Mouse (Mus musculus) midbrain, embryonic 11.5 days (tissue): Measurements from ENCODE around the gene Acot7. TPM values are rescaled to one million over a fixed set of nuclear protein-coding genes. Genes with fewer than 3 reads are reported as not detected.

Experiments
- ATAC-seq: fragments of 200-750 bp; cut with Nextera tagmentation; 2 replicates; pipeline ENCODE4 v1.8.0; 2017; ENCODE audit warnings: moderate TSS enrichment, moderate library complexity; ENCODE audit not compliant: low FRiP score
- DNase-seq: peaks from one replicate; pipeline ENCODE4 v3.0.0; 2015; ENCODE audit warnings: low spot score; ENCODE audit errors: missing footprints
- H3K27ac ChIP-seq: fragments of 300-500 bp; sonication (generic); 2 replicates; pipeline ENCODE4 v1.5.1; 2014; ENCODE audit warnings: low read depth, low read length
- H3K27me3 ChIP-seq: fragments of 300-500 bp; sonication (generic); 2 replicates; pipeline ENCODE4 v1.6.1; 2014; ENCODE audit warnings: mild to moderate bottlenecking, low read length, moderate library complexity, mixed read lengths; ENCODE audit not compliant: control insufficient read depth, insufficient read depth
- H3K36me3 ChIP-seq: fragments of 300-500 bp; sonication (generic); 2 replicates; pipeline ENCODE4 v1.6.1; 2014; ENCODE audit warnings: mild to moderate bottlenecking, low read length, moderate library complexity, mixed read lengths; ENCODE audit not compliant: control insufficient read depth, insufficient read depth
- H3K4me1 ChIP-seq: fragments of 300-500 bp; sonication (generic); 2 replicates; pipeline ENCODE4 v1.6.1; 2014; ENCODE audit warnings: low read length; ENCODE audit not compliant: control insufficient read depth, insufficient read depth
- H3K4me2 ChIP-seq: fragments of 300-500 bp; sonication (generic); 2 replicates; pipeline ENCODE4 v1.6.1; 2014; ENCODE audit warnings: mild to moderate bottlenecking, moderate library complexity
- H3K4me3 ChIP-seq: fragments of 300-500 bp; sonication (generic); 2 replicates; pipeline ENCODE4 v1.5.1; 2014; ENCODE audit warnings: low read depth, low read length
- H3K9ac ChIP-seq: fragments of 300-500 bp; sonication (generic); 2 replicates; pipeline ENCODE4 v1.6.1; 2014; ENCODE audit warnings: low read length
- H3K9me3 ChIP-seq: fragments of 300-500 bp; sonication (generic); 2 replicates; pipeline ENCODE4 v1.6.1; 2016; ENCODE audit warnings: low read length; ENCODE audit not compliant: control insufficient read depth
- WGBS: fragments of 180-500 bp; shearing (Covaris S2); extraction: QIAGEN DNeasy Blood & Tissue Kit; methylation state at CpG from one replicate; pipeline ENCODE4 v1.1.7; 2014; 5-methylcytosine and 5-hydroxymethylcytosine counted together
- polyA plus RNA-seq: library from polyadenylated mRNA; unstranded; fragments of >200 nt; fragmentation: Nextera tagmentation; extraction: Ambion mirVana; gene quantifications from 2 replicates; pipeline ENCODE4 v1.2.1, GENCODE M21; 2014

Acot7 gene
- polyA plus RNA-seq, 1 experiment from 2014 or later = 93.5 TPM

DNA sequence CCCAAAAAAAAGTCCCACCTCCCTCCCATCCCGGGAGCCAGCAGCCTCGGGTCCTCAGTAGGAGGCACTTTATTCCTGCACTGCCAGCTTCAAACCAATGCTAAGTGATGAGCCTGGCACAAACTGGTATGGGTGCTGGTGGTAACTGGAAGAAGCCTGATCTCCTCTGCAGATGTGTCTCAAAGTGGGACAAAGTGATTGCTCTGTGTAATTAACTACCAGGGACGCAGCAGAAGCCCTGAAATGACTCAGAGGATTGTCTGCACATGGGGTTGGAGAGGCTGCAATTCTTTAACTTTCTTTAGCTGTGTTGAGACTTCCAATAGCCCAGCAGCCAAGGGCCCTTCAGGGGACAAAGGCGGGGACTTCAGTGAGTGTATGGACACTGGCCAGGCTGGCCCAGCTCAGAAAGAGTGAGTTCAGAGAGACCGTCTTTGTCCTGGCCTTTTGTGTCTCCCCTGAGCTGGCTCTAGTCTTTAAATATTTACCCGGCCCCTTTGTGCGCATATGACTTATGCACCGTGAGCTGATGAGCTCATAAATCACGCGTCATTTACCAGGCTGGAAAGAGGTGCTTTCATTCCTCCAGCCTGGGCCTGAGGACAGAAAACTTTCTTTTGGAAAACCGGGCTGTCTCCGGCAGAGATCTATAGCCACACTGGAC is 114.3 kb downstream of the Acot7 start:
- peak overlapping the region; percentile 40 for H3K9ac ChIP-seq

DNA sequence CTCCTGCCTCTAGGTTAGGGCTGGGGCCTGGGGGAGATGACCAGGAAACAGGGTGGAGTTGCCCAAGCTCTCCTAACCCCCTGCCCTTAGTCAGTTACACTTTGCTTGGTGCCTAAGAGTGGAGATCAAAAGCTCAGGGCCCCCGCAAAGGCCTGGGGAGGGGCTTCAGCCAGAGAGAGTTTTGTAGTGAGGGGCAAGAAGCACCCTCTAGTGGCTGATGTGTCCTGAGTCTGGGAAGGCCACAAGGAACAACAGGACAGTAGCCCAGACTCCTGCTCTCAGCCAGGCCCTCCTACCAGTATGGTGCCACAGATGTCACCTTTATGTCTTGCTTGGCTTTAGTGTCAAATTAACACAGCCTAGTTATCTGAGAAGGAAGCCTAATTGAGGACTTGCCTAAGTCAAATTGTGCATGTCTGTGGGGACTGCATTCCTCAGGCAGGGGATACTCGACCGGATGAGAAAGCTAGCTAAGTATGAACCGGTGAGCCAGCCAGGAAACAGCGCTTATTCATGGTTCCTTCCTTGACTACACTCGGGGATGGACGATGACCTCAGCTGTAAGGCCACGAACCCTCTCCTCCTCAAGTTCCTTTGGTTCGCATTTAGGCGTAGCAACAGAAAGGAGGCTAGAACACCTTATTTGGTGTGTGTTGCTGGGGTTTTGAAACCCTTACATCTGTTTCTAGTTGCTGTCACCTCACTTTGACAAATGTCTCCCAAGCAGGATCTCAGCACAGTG is 116.4 kb downstream of the Acot7 start:
- peaks cover 62% of the 10 kb centered on the region for H3K4me1 ChIP-seq
- H3K27ac ChIP-seq = peak overlapping the region; percentile 35; the same call in 1 of the 2 replicates
- DNase-seq (peak; percentile 90), ATAC-seq (no peak)
- peak overlapping the region; percentile 10; the same call in 1 of the 2 replicates for H3K9ac ChIP-seq
- H3K36me3 ChIP-seq = no peaks in the 10 kb centered on the region
- H3K27me3 ChIP-seq = peaks cover 49% of the 10 kb centered on the region
- H3K4me3 ChIP-seq = no peak overlapping the region
- WGBS = 57% methylated on average over 10 of the region's 10 CpGs
- no peaks in the 10 kb centered on the region for H3K9me3 ChIP-seq
- no peak overlapping the region for H3K4me2 ChIP-seq

More for the DNA sequence above, 114.3 kb downstream of the Acot7 start:
- WGBS = 7% methylated on average over 12 of the region's 12 CpGs
- Histone ChIP-seq H3K9me3 (no peaks in the 10 kb centered on the region), H3K27ac (peak overlapping the region; percentile 40), H3K4me1 (peaks cover 66% of the 10 kb centered on the region), H3K36me3 (no peaks in the 10 kb centered on the region), H3K4me3 (no peak overlapping the region; the same call in 1 of the 2 replicates), H3K4me2 (peak overlapping the region; percentile 29), H3K27me3 (peaks cover 65% of the 10 kb centered on the region)
- DNase-seq = peak; percentile 94
- ATAC-seq = no peak

DNA sequence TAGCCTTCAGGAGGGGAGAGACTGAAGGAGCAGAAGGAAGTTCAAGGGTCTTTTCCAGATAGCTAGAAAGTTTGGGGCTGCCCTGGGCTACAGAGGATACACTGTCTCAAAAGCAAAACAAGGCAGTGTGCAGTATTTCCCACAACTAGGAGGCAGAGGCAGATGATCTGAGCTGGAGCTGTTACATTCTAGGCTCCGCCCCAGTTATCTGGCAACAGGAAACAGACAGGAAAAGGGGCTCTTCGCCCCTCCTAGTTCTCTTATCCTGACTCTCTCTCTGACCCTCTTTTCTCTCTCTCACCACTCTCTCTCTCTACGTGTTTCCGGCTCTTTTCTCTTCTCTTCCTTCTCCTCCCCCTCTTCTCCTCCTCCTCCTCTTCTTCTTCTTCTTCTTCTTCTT is 118.0 kb downstream of the Acot7 start:
- Histone ChIP-seq H3K27ac (no peak overlapping the region), H3K36me3 (no peaks in the 10 kb centered on the region), H3K4me3 (no peak overlapping the region), H3K9ac (no peak overlapping the region), H3K4me1 (peaks cover 48% of the 10 kb centered on the region), H3K4me2 (no peak overlapping the region), H3K27me3 (peaks cover 35% of the 10 kb centered on the region), H3K9me3 (no peaks in the 10 kb centered on the region)
- no peak for DNase-seq
- WGBS = 47% methylated on average over 4 of the region's 4 CpGs
- ATAC-seq = no peak

DNA sequence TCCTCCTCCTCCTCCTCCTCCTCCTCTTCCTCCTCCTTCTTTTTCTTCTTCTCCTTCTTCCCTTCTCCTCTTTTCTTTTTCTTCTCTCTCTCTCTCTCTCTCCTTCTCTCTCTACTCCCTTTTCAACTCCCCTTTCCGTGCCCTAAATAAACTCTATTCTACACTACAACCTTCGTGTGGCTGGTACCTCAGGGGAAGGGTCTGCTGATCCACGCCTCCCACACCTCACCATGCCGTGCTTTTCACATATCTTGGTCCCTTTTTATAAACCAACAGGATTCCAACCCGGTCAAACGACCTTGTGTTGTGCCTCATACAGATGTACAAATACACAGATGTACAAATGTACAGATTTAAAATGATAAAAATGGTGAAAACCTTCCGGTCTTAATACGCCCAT is 118.4 kb downstream of the Acot7 start:
- no peaks in the 10 kb centered on the region for H3K36me3 ChIP-seq
- H3K27ac ChIP-seq = no peak overlapping the region
- H3K4me2 ChIP-seq = peak overlapping the region; percentile 68
- no peaks in the 10 kb centered on the region for H3K9me3 ChIP-seq
- peak overlapping the region; percentile 94 for H3K4me3 ChIP-seq
- H3K27me3 ChIP-seq = peaks cover 31% of the 10 kb centered on the region
- DNase-seq (no peak), ATAC-seq (no peak)
- 18% methylated on average over 8 of the region's 8 CpGs for WGBS
- peak overlapping the region; percentile 44 for H3K9ac ChIP-seq
- H3K4me1 ChIP-seq = peaks cover 44% of the 10 kb centered on the region

DNA sequence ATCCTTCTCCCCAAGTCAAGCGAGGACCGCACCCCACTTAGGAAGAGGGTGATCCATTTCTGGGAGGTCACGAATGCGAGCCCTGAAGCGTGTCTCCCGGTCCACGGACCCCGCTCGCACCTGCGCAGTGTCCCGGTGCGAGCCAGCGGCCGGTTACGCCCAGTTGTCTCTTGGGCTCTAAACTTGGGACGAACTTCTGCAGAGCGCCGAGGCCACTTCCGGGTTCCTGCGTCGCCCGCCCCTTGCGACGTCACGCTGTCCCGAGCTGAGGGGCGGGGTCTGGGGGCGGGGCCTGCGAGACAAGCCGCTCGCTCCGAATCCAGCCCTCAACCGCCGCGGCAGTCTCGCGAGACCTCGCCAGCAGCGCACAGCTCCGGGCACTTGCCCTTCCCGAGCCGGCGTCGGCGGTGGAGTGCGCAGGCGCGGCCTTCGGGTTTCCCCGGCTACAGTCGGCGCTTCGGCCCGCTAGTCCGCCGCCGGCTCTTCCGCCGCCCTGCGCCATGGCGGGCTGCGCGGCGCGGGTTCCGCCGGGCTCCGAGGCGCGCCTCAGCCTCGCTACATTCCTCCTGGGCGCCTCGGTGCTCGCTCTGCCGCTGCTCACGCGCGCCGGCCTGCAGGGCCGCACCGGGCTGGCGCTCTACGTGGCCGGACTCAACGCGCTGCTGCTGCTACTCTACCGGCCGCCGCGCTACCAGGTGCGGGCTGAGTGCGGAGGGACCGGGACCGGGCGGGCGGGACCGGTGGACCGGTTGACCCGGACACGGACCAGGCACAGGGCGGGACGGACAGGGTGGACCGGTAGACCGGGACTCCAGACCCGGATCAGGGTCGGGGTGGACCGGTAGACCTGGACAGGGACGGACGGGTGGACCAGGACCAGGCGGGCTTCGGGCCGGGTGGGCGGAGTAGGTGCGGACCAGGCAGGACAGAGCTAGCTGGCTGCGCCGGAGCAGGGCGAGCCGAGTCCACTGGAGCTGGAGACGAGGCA is 119.2 kb downstream of the Acot7 start, which contains the start of gene Icmt:
TSS of gene Icmt (plus strand) at position 354 of the 988 bp plus-strand sequence.
- Histone ChIP-seq H3K4me3 (peak within 1 kb of the TSS; percentile 94), H3K9ac (peak within 1 kb of the TSS; percentile 96), H3K9me3 (no peaks in the 10 kb centered on the region), H3K27ac (no peak within 1 kb of the TSS), H3K4me1 (peaks cover 36% of the 10 kb centered on the region), H3K27me3 (peaks cover 24% of the 10 kb centered on the region), H3K4me2 (peak within 1 kb of the TSS; percentile 99), H3K36me3 (no peaks in the 10 kb centered on the region)
- peak; percentile 95 for ATAC-seq
- peak; percentile 100 for DNase-seq
- under 1% methylated on average over 117 of the region's 119 CpGs for WGBS

DNA sequence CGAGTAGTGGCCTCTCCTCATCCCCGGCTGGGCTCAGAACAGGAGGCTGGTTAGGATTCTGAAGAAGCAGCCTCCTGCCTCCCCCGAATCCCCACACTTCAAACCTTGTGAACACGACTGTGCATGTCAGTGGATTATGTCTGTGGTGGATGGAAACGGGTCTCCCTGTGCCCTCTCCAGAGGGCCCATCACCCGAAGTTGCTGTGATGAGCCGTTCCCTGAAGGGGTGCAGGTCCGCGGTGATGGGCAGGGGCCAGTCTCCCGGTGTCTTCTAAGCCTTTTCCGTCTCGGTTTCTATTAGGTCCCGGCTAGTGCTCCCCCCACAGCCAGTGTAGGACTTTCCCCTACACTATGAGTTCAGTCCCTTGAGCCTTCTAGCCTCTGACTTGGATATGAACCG is 120.9 kb downstream of the Acot7 start:
- no peak overlapping the region for H3K4me3 ChIP-seq
- ATAC-seq = no peak
- peaks cover 19% of the 10 kb centered on the region for H3K4me1 ChIP-seq
- DNase-seq = no peak
- H3K36me3 ChIP-seq = no peaks in the 10 kb centered on the region
- H3K9me3 ChIP-seq = no peaks in the 10 kb centered on the region
- H3K27ac ChIP-seq = no peak overlapping the region
- no peak overlapping the region for H3K4me2 ChIP-seq
- 82% methylated on average over 14 of the region's 14 CpGs for WGBS
- H3K9ac ChIP-seq = no peak overlapping the region
- H3K27me3 ChIP-seq = peaks cover 12% of the 10 kb centered on the region

DNA sequence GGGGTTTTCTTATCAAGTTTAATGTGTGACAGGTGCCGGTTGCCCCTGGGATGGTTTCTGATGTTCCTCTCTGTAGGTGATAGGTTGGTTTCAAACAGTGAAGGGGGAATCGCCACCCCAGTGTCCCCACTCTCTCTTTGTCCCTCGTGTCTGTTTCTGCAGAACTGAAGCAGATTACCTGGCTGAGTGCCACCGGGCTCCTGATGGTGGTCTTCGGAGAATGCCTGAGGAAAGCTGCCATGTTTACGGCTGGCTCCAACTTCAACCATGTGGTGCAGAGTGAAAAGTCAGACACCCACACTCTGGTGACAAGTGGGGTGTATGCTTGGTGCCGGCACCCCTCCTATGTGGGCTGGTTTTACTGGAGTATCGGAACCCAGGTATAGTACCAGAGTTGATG is 122.4 kb downstream of the Acot7 start:
- Histone ChIP-seq H3K27me3 (peaks cover 3% of the 10 kb centered on the region), H3K9me3 (no peaks in the 10 kb centered on the region), H3K36me3 (peaks cover 5% of the 10 kb centered on the region; the same call in 1 of the 2 replicates), H3K4me2 (no peak overlapping the region), H3K27ac (no peak overlapping the region), H3K4me3 (no peak overlapping the region), H3K9ac (no peak overlapping the region), H3K4me1 (peaks cover 12% of the 10 kb centered on the region)
- 92% methylated on average over 8 of the region's 8 CpGs for WGBS
- no peak for ATAC-seq
- DNase-seq = no peak

DNA sequence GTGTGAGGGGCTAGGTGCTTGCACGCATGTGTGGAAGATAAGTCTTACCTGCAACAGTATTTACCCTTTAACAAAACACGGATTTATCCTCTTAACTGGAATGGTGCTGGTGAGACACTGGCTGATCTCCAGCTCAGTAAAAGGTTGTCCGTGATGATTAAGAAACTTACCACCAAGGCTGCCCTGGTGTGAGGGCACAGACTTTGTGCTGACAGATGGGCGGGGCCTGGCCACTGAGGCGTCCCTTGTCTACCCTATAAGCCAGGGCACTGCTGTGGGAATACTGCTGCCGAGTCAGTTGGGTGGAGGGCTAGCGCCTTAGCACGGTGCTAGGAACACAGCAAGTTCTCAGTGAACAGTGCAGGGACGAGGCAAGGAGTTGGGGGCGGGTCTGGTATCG is 124.1 kb downstream of the Acot7 start:
- H3K4me1 ChIP-seq = peaks cover 9% of the 10 kb centered on the region
- H3K36me3 ChIP-seq = peaks cover 5% of the 10 kb centered on the region; the same call in 1 of the 2 replicates
- no peaks in the 10 kb centered on the region for H3K9me3 ChIP-seq
- no peak overlapping the region for H3K4me3 ChIP-seq
- H3K27me3 ChIP-seq = no peaks in the 10 kb centered on the region
- ATAC-seq (no peak), DNase-seq (no peak)
- no peak overlapping the region for H3K27ac ChIP-seq
- no peak overlapping the region for H3K9ac ChIP-seq
- no peak overlapping the region for H3K4me2 ChIP-seq
- WGBS = 64% methylated on average over 11 of the region's 11 CpGs
